Mouse (Mus musculus): ENCODE results near the gene Ssrp1. TPM values are rescaled to one million over a fixed set of nuclear protein-coding genes. Genes with fewer than 3 reads are reported as not detected.
A peak's percentile ranks its signal among the peaks of the same experiment; 100 is the strongest.

Gene Ssrp1
- polyA plus RNA-seq, 1 experiment from 2014 or later, result 254 TPM

DNA sequence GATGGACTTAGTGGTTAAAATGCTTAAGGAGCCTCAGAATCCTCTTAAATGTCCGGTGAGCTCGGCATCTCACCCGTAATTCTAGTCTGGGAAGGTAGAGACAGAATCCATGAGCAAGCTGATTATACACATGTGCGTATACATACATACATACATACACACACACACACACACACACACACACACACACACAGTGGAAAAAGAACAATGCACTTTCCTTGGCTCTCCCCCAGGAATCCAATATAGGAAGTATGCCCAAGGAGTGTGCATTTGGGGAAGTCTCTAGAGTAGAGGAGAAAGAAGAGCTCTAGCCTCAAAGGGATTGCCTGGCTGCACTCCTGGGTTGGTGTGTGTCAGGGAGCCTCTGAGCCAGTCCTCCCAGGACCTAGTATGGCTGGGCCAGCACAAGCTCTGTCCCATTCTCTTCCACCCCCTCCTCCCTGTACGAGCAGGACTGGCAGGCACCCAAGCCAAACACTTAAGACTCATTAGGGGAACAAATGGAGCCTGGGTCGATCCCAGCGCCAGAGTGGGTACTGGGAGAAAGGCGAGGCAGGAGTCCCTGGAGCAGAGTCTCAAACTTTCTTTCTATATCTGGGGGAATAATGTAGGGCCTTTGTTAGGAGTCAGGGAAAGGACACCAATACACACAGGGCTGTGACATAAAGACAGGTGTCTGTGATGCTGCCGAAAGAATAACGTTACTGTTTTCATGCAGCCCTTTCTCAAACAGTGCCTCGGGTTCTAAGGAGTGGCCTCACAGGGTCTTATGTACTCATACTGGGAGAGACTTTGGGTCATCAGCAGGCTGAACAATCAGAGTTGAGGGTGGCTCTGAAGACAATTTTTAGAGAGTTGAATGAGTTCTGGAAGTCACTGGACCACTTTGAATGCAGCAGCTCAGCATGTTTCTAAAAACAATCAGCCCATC lies 51.9 kb downstream of the Ssrp1 start:
- no peak overlapping the region for H3K4me3 ChIP-seq (ENCODE audit: low read depth, low read length)
- H3K9ac ChIP-seq (ENCODE audit: low read length), result no peak overlapping the region
- H3K27ac ChIP-seq (ENCODE audit: low read depth, low read length), result no peak overlapping the region
- H3K27me3 ChIP-seq (replicated peaks; ENCODE audit: control insufficient read depth, insufficient read depth, low read length), result no peaks in the 10 kb centered on the region
- H3K4me2 ChIP-seq (ENCODE audit: low read length), result no peak overlapping the region
- H3K36me3 ChIP-seq (ENCODE audit: control insufficient read depth, insufficient read depth, low read length), result no peaks in the 10 kb centered on the region
- no peaks in the 10 kb centered on the region for H3K4me1 ChIP-seq (ENCODE audit: control insufficient read depth, insufficient read depth, low read length)
- DNase-seq (ENCODE audit: low spot score) (peak; percentile 78), ATAC-seq (peak; percentile 89)
- 34% methylated on average over 11 of the region's 11 CpGs for WGBS
- no peaks in the 10 kb centered on the region for H3K9me3 ChIP-seq (replicated peaks; ENCODE audit: control insufficient read depth, low read length)

DNA sequence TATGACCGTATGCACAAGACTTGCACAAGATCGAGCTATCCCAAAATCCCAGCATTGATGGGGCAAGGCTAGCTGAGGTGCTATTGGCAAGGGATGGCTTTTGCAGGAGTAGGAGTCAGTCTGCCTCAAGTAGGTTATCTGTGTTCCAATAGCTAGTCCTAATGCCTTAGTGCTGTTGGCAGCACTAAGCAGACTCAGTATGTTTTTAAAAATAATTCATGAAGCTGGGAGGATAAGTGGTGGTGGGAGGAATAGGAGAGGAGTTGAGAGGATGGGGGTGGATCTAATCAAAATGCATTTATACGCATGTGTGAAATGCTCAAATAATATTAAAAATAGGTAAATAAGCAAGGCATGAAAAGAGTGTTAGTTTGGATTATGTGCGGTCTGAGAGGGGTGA lies 54.3 kb downstream of the Ssrp1 start:
- H3K36me3 ChIP-seq (ENCODE audit: control insufficient read depth, insufficient read depth, low read length), result no peaks in the 10 kb centered on the region
- H3K4me2 ChIP-seq (ENCODE audit: low read length), result no peak overlapping the region
- H3K9ac ChIP-seq (ENCODE audit: low read length), result no peak overlapping the region
- 92% methylated on average over 4 of the region's 4 CpGs for WGBS
- no peaks in the 10 kb centered on the region for H3K9me3 ChIP-seq (replicated peaks; ENCODE audit: control insufficient read depth, low read length)
- no peak overlapping the region for H3K27ac ChIP-seq (ENCODE audit: low read depth, low read length)
- H3K4me3 ChIP-seq (ENCODE audit: low read depth, low read length), result no peak overlapping the region
- ATAC-seq (no peak), DNase-seq (ENCODE audit: low spot score) (no peak)
- H3K4me1 ChIP-seq (ENCODE audit: control insufficient read depth, insufficient read depth, low read length), result no peaks in the 10 kb centered on the region
- no peaks in the 10 kb centered on the region for H3K27me3 ChIP-seq (replicated peaks; ENCODE audit: control insufficient read depth, insufficient read depth, low read length)

DNA sequence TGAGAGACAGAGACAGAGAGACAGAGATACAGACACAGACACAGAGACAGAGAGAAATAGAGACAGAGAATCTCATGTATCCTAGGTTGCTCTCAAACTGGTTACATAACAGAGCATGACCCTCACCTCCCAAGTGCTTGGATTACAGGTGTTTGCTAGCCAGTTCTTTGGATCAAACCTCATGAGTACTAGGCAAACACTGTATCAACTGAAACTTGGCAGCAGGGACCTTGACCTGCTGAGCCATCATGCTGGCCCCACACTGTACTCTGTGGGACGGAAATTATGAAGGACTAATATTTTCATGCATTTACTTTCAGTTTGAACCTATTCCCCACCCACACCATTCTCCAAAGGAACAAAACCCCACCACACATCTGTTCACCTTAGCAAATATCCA lies 56.3 kb downstream of the Ssrp1 start:
- Histone ChIP-seq H3K36me3 (ENCODE audit: control insufficient read depth, insufficient read depth, low read length) (no peaks in the 10 kb centered on the region), H3K27ac (ENCODE audit: low read depth, low read length) (no peak overlapping the region), H3K9ac (ENCODE audit: low read length) (no peak overlapping the region), H3K4me1 (ENCODE audit: control insufficient read depth, insufficient read depth, low read length) (no peaks in the 10 kb centered on the region), H3K27me3 (replicated peaks; ENCODE audit: control insufficient read depth, insufficient read depth, low read length) (no peaks in the 10 kb centered on the region), H3K9me3 (replicated peaks; ENCODE audit: control insufficient read depth, low read length) (no peaks in the 10 kb centered on the region), H3K4me2 (ENCODE audit: low read length) (no peak overlapping the region), H3K4me3 (ENCODE audit: low read depth, low read length) (no peak overlapping the region)
- 92% methylated on average over 1 of the region's 1 CpGs for WGBS
- ATAC-seq, result no peak
- no peak for DNase-seq (ENCODE audit: low spot score)

DNA sequence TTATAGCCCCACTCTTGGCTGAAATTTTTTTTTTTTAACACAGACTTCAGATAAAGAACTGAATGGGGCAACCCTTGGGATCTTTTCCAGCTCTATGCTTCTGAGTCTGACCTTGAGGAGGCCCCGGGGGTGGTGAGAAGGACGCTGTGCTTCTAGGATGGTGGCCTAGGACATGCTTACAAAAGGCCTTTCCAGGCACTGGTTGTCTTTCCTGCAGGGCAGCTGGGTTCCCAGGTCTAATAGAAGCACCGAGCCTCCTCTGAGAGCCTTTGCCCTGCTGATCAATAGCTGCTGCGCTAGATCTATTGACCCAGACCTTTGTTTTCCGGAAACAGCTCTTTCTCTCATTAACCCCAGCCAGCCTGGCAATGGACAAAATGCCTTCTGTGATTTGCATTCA lies 58.9 kb downstream of the Ssrp1 start:
- ATAC-seq (no peak), DNase-seq (ENCODE audit: low spot score) (no peak)
- H3K4me1 ChIP-seq (ENCODE audit: control insufficient read depth, insufficient read depth, low read length), result no peaks in the 10 kb centered on the region
- WGBS, result 14% methylated on average over 5 of the region's 5 CpGs
- no peaks in the 10 kb centered on the region for H3K36me3 ChIP-seq (ENCODE audit: control insufficient read depth, insufficient read depth, low read length)
- no peak overlapping the region for H3K9ac ChIP-seq (ENCODE audit: low read length)
- H3K27ac ChIP-seq (ENCODE audit: low read depth, low read length), result no peak overlapping the region
- H3K4me2 ChIP-seq (ENCODE audit: low read length), result no peak overlapping the region
- no peak overlapping the region for H3K4me3 ChIP-seq (ENCODE audit: low read depth, low read length)
- H3K9me3 ChIP-seq (replicated peaks; ENCODE audit: control insufficient read depth, low read length), result no peaks in the 10 kb centered on the region
- H3K27me3 ChIP-seq (replicated peaks; ENCODE audit: control insufficient read depth, insufficient read depth, low read length), result no peaks in the 10 kb centered on the region

Other genes with a start within 250 kb of the Ssrp1 start
- gene Ube2l6, start 238.4 kb upstream of the Ssrp1 start, polyA plus RNA-seq (2014; fragmentation: Nextera tagmentation; extraction: Ambion mirVana), result 21.8 and 23.7 TPM in 2 replicates
- gene Smtnl1, start 214.6 kb upstream of the Ssrp1 start, polyA plus RNA-seq (2014; fragmentation: Nextera tagmentation; extraction: Ambion mirVana), result not detected in 2 replicates
- gene Timm10, start 210.2 kb upstream of the Ssrp1 start, polyA plus RNA-seq (2014; fragmentation: Nextera tagmentation; extraction: Ambion mirVana), result 70.2 and 90.7 TPM in 2 replicates
- gene Slc43a1, start 198.4 kb upstream of the Ssrp1 start, polyA plus RNA-seq (2014; fragmentation: Nextera tagmentation; extraction: Ambion mirVana), result 3.4 and 4.0 TPM in 2 replicates
- gene Rtn4rl2, start 150.5 kb upstream of the Ssrp1 start, polyA plus RNA-seq (2014; fragmentation: Nextera tagmentation; extraction: Ambion mirVana), result 7.5 and 13.6 TPM in 2 replicates
- gene Slc43a3, start 100.7 kb upstream of the Ssrp1 start, polyA plus RNA-seq (2014; fragmentation: Nextera tagmentation; extraction: Ambion mirVana), result 6.6 and 7.0 TPM in 2 replicates
- gene Prg2, start 56.8 kb upstream of the Ssrp1 start, polyA plus RNA-seq (2014; fragmentation: Nextera tagmentation; extraction: Ambion mirVana), result not detected in 2 replicates
- gene Prg3, start 49.0 kb upstream of the Ssrp1 start, polyA plus RNA-seq (2014; fragmentation: Nextera tagmentation; extraction: Ambion mirVana), result not detected in 2 replicates
- 0.30 and 0.36 TPM in 2 replicates for gene P2rx3, start 228 bp downstream of the Ssrp1 start, polyA plus RNA-seq (2014; fragmentation: Nextera tagmentation; extraction: Ambion mirVana)
- gene Tnks1bp1, start 10.8 kb downstream of the Ssrp1 start, polyA plus RNA-seq (2014; fragmentation: Nextera tagmentation; extraction: Ambion mirVana), result 6.7 and 10.6 TPM in 2 replicates
- 24.8 and 25.6 TPM in 2 replicates for gene Aplnr, start 99.0 kb downstream of the Ssrp1 start, polyA plus RNA-seq (2014; fragmentation: Nextera tagmentation; extraction: Ambion mirVana)
- 11.0 and 11.7 TPM in 2 replicates for gene Lrrc55, start 160.0 kb downstream of the Ssrp1 start, polyA plus RNA-seq (2014; fragmentation: Nextera tagmentation; extraction: Ambion mirVana)

Data from forebrain, embryonic 14.5 days (tissue).